Mouse (Mus musculus): ENCODE measurements at regions not wholly inside any gene's neighbourhood (a gene's known extent, or its start where the extent isn't known, plus 50 kb on each side); places are given as distances from the start of the nearest gene placed in this dataset.

GRCm38 (mm10) chr2:51306257-51306656 is 157.3 kb upstream of the Rnd3 start:
- Histone ChIP-seq H3K4me3 (ENCODE audit: insufficient read depth, low read length) (no peak overlapping the region), H3K27ac (ENCODE audit: insufficient read depth, low read length) (peak overlapping the region; percentile 13), H3K4me1 (ENCODE audit: control insufficient read depth, insufficient read depth, low read length) (peaks cover 15% of the 10 kb centered on the region)
- TF ChIP-seq CTCF (IDR thresholded peaks at IDR 0.05; ENCODE audit: borderline replicate concordance, insufficient read depth, low read length) (no peak), POLR2A (IDR thresholded peaks at IDR 0.05; ENCODE audit: low read depth, low read length) (no peak)

GRCm38 (mm10) chr2:51305411-51305810 is 156.5 kb upstream of the Rnd3 start:
- Histone ChIP-seq H3K4me3 (ENCODE audit: insufficient read depth, low read length) (no peak overlapping the region), H3K4me1 (ENCODE audit: control insufficient read depth, insufficient read depth, low read length) (peaks cover 15% of the 10 kb centered on the region), H3K27ac (ENCODE audit: insufficient read depth, low read length) (peak overlapping the region; percentile 13)
- no peak for TF ChIP-seq POLR2A (IDR thresholded peaks at IDR 0.05; ENCODE audit: low read depth, low read length)
- peak; percentile 23; the same call in 1 of the 2 replicates for TF ChIP-seq CTCF (IDR thresholded peaks at IDR 0.05; ENCODE audit: borderline replicate concordance, insufficient read depth, low read length)

GRCm38 (mm10) chr2:51304694-51305093 is 155.8 kb upstream of the Rnd3 start:
- H3K4me3 ChIP-seq (ENCODE audit: insufficient read depth, low read length), result no peak overlapping the region
- peaks cover 15% of the 10 kb centered on the region for H3K4me1 ChIP-seq (ENCODE audit: control insufficient read depth, insufficient read depth, low read length)
- TF ChIP-seq CTCF (IDR thresholded peaks at IDR 0.05; ENCODE audit: borderline replicate concordance, insufficient read depth, low read length), result no peak
- no peak for TF ChIP-seq POLR2A (IDR thresholded peaks at IDR 0.05; ENCODE audit: low read depth, low read length)
- peak overlapping the region; percentile 78 for H3K27ac ChIP-seq (ENCODE audit: insufficient read depth, low read length)

- no peak overlapping the region for H3K4me3 ChIP-seq (ENCODE audit: insufficient read depth, low read length)
- peaks cover 5% of the 10 kb centered on the region for H3K4me1 ChIP-seq (ENCODE audit: control insufficient read depth, insufficient read depth, low read length)
- no peak for TF ChIP-seq POLR2A (IDR thresholded peaks at IDR 0.05; ENCODE audit: low read depth, low read length)
- peak overlapping the region; percentile 71 for H3K27ac ChIP-seq (ENCODE audit: insufficient read depth, low read length)
Measured at GRCm38 (mm10) chr2:51290659-51291260, 141.8 kb upstream of the Rnd3 start.

GRCm38 (mm10) chr2:51288678-51289077 is 139.8 kb upstream of the Rnd3 start:
- no peak overlapping the region for H3K4me3 ChIP-seq (ENCODE audit: insufficient read depth, low read length)
- peak overlapping the region; percentile 57 for H3K27ac ChIP-seq (ENCODE audit: insufficient read depth, low read length)
- TF ChIP-seq CTCF (IDR thresholded peaks at IDR 0.05; ENCODE audit: borderline replicate concordance, insufficient read depth, low read length), result no peak
- peaks cover 5% of the 10 kb centered on the region for H3K4me1 ChIP-seq (ENCODE audit: control insufficient read depth, insufficient read depth, low read length)

- TF ChIP-seq POLR2A (IDR thresholded peaks at IDR 0.05; ENCODE audit: low read depth, low read length) (no peak), CTCF (IDR thresholded peaks at IDR 0.05; ENCODE audit: borderline replicate concordance, insufficient read depth, low read length) (no peak)
- Histone ChIP-seq H3K27ac (ENCODE audit: insufficient read depth, low read length) (no peak overlapping the region; the same call in 1 of the 2 replicates), H3K4me3 (ENCODE audit: insufficient read depth, low read length) (no peak overlapping the region), H3K4me1 (ENCODE audit: control insufficient read depth, insufficient read depth, low read length) (peaks cover 6% of the 10 kb centered on the region)
Measured at GRCm38 (mm10) chr2:51285632-51286031, 136.7 kb upstream of the Rnd3 start.

GRCm38 (mm10) chr2:51284781-51285225 is 135.9 kb upstream of the Rnd3 start:
- TF ChIP-seq CTCF (IDR thresholded peaks at IDR 0.05; ENCODE audit: borderline replicate concordance, insufficient read depth, low read length), result no peak
- TF ChIP-seq POLR2A (IDR thresholded peaks at IDR 0.05; ENCODE audit: low read depth, low read length), result no peak
- Histone ChIP-seq H3K4me1 (ENCODE audit: control insufficient read depth, insufficient read depth, low read length) (peaks cover 7% of the 10 kb centered on the region), H3K27ac (ENCODE audit: insufficient read depth, low read length) (no peak overlapping the region)

GRCm38 (mm10) chr2:51279396-51280045 is 130.6 kb upstream of the Rnd3 start:
- Histone ChIP-seq H3K4me1 (ENCODE audit: control insufficient read depth, insufficient read depth, low read length) (peaks cover 22% of the 10 kb centered on the region), H3K27ac (ENCODE audit: insufficient read depth, low read length) (peak overlapping the region; percentile 94), H3K4me3 (ENCODE audit: insufficient read depth, low read length) (no peak overlapping the region)
- TF ChIP-seq CTCF (IDR thresholded peaks at IDR 0.05; ENCODE audit: borderline replicate concordance, insufficient read depth, low read length) (no peak), POLR2A (IDR thresholded peaks at IDR 0.05; ENCODE audit: low read depth, low read length) (no peak)

More at GRCm38 (mm10) chr2:51284781-51285225, 135.9 kb upstream of the Rnd3 start:
- no peak overlapping the region for H3K4me3 ChIP-seq (ENCODE audit: insufficient read depth, low read length)

GRCm38 (mm10) chr2:51278824-51279223 is 129.9 kb upstream of the Rnd3 start:
- no peak for TF ChIP-seq POLR2A (IDR thresholded peaks at IDR 0.05; ENCODE audit: low read depth, low read length)
- TF ChIP-seq CTCF (IDR thresholded peaks at IDR 0.05; ENCODE audit: borderline replicate concordance, insufficient read depth, low read length), result no peak
- H3K4me3 ChIP-seq (ENCODE audit: insufficient read depth, low read length), result no peak overlapping the region
- peak overlapping the region; percentile 92 for H3K27ac ChIP-seq (ENCODE audit: insufficient read depth, low read length)
- H3K4me1 ChIP-seq (ENCODE audit: control insufficient read depth, insufficient read depth, low read length), result peaks cover 22% of the 10 kb centered on the region

- peak overlapping the region; percentile 92 for H3K27ac ChIP-seq (ENCODE audit: insufficient read depth, low read length)
- no peak overlapping the region for H3K4me3 ChIP-seq (ENCODE audit: insufficient read depth, low read length)
- TF ChIP-seq POLR2A (IDR thresholded peaks at IDR 0.05; ENCODE audit: low read depth, low read length), result no peak
- TF ChIP-seq CTCF (IDR thresholded peaks at IDR 0.05; ENCODE audit: borderline replicate concordance, insufficient read depth, low read length), result no peak
- H3K4me1 ChIP-seq (ENCODE audit: control insufficient read depth, insufficient read depth, low read length), result peaks cover 22% of the 10 kb centered on the region
Measured at GRCm38 (mm10) chr2:51278356-51278755, 129.4 kb upstream of the Rnd3 start.

All from embryonic fibroblast, embryonic 13.5 days (primary cell).